Mouse (Mus musculus) layer of hippocampus, adult 8-10 months (tissue): ENCODE measurements at regions not wholly inside any gene's neighbourhood (a gene's known extent, or its start where the extent isn't known, plus 50 kb on each side); places are given as distances from the start of the nearest gene placed in this dataset.

ENCODE experiments used
- DNase-seq, 2 experiments: peaks; one replicate each; pipeline ENCODE4 v3.0.0; 2022; ENCODE audit warnings: low spot score in 2 of 2

DNA sequence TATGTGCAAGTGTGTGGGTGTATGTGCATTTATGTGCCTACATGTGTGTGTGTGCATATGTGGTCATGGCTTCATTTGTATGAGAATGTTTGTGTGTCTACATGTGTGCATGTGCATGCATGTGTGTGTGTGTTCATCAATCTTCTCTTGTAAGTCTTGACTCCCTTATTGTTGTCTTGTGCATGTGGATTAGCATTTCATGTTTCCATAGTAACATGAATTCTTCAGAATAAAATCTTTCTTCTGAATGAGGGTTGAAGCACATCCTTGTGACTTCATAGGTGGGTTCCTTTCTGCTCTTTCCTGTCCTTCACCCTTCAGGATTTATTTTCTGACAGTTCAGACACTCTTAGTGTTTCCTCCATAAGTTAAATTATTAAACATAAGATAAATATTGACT lies 814.8 kb downstream of the Car8 start:
- DNase-seq: no peak

DNA sequence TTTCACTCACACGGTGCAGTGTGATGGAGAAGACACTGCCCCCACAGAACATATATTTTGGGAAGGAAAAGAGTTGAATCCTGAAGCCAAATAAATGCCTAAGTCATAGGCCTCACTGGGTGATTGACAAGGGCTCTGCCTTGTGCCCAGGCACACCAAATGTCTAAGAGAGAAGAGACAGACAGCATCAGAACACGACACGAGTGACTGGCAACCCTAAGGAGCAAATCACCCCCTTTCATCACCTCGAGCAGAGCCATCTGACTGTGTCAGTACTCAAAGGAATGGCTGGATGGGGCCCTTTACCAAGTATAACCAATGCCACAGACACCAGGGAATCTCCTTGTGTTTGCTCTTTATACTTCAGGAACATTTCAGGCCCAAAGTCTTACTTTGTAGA lies 815.6 kb downstream of the Car8 start:
- no peak for DNase-seq

DNA sequence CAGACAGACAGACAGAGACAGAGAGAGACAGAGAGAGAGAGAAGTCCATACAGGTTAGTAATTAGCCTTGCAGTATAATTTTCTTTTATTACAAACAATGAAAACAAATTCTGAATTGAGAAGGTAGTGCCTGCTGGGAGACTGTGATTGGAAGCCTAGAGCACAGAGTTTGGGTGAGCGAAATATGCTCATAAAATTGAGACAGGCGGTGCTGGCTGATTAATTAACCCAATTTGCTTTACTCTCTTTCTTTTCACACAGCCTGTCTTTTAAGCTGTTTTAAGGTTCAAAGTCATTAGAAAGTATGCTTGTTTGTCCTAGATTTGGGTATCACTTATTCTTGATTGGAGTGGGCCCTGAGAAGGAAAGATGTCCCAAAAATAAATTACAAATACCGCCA lies 816.1 kb downstream of the Car8 start:
- DNase-seq: no peak

DNA sequence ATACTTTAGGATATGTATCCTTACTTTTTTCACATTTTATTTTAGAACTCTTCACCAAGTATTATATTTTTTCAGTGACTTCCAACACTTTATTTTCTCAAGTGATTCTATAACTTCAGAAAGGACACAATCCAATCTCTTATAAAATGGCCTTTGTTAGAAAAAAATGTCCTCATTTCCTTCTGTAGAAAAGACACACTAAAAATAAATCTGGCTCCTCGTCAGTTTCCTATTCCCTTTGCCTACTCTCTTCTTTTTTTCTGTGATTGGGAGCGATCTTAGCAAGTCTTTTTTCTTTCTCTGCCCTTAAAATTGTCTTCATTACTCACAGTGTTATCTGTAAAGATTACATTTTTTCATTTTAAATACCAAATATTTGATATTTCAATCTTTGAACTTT lies 824.5 kb downstream of the Car8 start:
- no peak for DNase-seq

DNA sequence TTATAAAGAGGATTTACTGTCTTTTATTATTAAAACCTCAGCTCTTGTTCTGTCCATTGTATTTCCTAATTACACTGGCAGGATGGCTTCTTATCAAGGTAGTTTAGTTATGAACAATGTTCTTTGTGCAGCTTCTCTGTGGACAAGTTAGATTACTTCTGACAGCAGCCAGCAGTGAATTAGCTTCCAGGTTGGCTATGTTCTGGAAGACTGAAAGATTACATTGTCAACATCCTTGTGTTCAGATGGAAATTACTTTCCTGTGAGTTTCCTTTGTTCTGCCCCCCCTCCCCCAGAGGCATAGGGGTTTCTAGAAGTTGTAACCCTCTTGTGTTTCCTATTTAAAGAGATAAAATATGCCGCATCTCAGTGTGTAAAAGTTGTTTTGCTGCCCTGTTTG lies 846.1 kb downstream of the Car8 start:
- no peak for DNase-seq

DNA sequence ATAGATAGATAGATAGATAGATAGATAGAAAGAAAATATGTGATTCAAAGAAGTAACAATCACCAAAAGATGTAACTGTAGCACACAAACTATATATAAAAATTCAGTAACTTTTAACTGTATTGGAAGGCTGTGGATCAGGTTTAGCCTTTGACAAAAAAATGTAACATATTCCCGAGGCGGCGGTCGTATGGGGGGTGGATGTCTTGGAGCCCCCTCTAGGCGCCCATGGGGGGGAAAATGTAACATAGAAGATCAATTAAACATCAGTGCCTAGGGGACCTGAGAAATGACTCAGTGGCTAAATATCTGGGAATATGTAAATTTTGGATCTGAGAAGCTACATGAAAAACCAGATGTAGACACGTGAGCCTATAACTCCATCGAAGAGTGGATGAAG lies 847.2 kb downstream of the Car8 start:
- DNase-seq: no peak

DNA sequence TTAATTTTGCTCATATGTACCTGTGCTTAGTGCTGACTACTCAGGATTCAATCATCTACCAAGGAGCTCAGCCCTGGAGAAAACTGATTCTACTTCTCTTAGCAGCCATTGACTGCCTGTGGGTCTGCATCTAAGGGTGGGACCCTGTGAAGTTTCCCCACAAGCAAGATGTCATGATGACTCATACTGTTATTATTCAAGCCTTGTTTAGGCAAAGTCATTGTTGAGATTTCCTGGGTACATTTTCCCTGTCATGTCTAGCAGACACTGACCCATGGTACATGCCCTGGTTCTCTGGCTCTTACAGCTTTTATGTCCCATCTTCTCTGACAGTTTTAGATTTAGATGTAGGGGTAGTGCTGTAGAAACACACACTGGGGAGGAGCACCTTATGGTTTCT lies 853.8 kb downstream of the Car8 start:
- no peak for DNase-seq

DNA sequence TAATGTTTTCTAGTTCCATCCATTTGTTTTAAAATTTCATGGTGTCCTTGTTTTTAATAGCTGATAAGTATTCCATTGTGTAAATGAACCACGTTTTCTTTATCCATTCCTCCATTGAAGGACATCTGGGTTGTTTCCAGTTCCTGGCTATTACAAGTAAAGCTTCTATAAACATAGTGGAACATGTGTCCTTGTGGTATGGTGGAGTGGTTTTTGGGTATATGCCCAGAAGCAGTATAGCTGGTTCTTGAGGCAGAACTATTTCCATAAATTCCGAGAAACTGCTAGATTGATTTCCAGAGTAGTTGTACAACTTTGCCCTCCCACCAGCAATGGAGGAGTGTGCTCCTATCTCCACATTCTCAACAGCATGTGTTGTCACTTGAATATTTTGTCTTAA lies 858.8 kb downstream of the Car8 start:
- DNase-seq: no peak

DNA sequence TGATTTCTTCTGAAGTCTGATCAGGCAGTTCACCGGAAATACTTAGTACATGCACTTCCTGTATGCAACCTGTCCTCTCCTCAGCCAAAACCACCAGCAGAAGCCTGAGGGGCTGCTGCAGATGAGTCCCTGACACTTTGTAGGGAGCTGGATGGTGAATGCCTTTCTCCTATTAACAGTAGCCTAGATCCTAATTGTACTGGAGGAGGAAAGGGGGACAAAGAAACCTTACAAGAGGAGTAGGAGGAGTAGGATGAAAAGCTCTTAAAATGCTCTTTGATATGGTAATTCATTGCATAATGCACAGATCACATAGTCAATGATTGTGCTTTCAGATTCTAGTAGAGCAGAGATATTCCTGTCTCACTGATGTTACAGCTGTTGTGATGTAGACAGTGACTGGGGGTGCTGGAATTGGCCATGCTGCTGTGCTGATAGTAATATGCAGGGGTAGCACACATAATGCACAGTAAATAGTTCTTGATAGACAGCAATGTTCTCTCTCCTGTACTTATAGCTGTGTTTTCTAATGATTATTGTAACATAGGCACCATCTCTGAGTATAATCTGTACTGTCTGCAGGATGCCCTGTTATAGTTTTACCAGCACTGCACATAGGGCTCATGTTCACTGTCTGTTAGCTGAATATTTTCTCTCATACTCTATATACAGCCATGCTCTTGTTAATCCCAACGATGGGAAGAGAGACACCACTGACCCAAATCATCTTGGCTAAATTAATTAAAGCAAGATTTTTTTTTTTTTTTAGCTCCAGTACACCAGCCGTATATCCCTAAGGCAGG lies 874.4 kb downstream of the Car8 start:
- DNase-seq: no peak

DNA sequence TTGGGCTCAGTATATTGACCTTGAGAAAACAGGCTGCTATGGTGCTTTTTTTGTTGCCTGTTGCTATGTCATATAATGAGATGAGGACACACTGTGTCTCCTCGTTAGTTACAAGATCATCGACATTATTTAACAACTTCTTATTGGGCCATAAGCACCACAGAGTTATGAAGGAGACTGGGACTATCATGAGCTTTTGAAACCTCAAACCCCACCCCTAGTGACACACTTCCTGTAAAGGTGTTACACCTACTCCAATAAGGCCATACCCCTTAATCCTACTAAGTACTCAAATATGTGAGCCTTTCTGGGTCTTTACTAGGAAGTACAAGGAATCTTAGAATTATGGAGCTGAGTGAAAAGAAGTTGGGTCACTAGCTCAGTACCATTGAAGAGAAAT lies 875.3 kb downstream of the Car8 start:
- DNase-seq: no peak

DNA sequence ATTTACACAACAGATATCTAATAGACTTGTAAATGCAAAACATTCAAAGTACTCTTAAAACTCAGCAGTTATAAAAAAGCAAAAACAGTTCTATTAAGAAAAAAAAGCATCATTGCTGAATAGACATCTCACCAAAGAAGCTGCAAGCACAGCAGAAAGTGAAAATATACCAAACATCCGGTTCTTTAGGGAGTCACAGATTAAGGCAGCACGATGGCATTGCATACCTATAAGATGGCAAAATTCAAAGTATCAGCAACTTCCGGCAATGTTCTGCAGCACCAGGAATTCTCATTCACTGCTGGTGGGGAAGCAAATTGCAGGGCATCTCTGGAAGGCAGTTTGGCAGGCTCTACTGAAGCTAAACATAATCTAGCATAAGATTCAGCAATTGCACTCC lies 882.6 kb downstream of the Car8 start:
- no peak for DNase-seq

DNA sequence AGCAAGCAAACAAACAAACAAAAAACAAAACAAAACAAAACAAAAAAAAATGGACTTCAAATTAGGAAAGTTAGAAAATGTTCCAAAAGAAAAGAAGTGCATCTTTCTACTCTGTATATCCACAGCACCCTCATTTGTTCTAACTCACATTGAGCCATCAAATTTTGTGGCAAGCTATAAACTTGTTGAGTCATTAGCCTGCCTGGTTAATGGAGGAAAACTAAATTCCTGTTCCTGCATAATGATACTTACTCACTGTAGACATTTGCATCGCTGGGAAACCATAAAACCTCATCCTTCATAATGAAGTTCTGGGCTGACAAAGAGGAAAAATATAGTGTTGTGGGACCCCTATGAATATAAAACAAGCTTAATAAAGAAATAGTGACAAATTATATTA lies 891.5 kb downstream of the Car8 start:
- DNase-seq: no peak

DNA sequence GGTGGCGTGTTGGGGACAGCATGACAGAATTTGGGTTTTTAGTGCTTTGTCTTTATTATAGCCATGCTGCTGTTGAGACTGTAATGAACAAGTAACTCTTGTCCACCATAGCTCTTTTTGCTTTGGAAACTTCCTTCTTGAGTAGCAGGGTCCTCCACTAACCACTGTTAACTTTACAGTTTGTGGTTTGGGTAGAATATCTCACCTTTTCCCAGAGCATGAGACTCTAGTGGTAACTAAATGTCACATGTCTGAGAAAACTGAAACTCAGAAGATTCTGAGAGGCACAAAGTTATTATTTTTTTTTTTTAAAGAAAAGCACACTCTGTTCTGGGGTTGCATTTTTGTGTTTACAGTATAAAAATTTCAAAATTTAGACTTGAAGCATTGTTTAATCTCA lies 897.7 kb downstream of the Car8 start:
- DNase-seq: no peak

DNA sequence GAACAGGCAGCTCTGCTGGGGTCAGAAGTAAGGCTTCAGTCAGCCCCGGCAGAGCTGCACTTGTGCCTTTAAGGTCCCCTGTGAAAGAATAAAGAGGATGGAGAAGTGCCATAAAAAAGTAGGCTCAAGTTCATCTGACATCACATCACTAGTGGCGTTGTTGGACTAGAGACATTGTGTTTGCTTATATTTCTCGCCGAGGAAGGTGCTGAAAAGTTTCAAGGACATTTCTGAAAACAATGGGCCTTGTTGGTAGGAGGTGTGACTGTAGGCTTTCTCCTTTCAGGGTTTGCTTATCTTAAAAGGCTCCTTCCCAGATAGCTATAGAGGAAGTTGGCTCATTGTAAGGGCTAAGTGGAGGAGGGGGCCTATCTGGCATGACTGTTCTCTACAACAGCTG lies 924.6 kb downstream of the Car8 start:
- no peak for DNase-seq

DNA sequence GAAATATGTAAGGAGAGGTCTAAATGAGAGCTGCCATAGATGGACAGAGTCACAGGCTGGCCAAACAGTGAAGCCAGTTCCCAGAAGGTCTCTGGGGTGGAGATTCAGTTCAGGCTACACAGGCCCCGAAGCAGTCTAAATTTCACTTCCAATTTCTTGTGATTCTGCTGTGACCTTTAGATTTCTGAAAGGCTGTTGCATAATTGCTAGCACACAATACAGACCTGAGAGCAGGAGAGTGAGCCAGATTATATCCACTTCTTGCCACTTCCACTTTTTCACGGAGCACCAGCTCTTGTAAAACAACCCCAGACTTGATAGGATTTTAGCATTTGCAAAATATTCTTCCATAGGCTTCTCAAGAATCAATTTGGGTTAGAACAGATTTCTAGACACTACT lies 925.6 kb downstream of the Car8 start:
- no peak for DNase-seq

DNA sequence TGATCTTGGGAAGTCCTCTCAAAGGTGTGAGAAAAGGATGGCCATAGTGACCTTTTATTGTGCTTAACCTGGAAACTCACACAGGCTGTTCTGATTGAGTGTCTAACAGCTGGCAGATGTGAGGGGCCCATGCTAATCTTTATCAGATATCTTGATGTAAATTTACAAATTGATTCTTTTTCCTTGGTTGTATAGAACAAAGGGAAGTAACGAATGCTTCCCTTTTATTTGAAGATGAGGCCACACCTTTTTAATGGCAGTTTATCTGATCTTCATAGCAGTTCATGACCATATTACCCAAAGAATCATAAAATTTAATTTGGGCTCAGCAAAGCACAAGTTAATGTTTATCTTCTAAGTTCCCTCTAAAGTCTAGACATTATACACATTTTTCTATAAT lies 926.7 kb downstream of the Car8 start:
- DNase-seq: no peak

DNA sequence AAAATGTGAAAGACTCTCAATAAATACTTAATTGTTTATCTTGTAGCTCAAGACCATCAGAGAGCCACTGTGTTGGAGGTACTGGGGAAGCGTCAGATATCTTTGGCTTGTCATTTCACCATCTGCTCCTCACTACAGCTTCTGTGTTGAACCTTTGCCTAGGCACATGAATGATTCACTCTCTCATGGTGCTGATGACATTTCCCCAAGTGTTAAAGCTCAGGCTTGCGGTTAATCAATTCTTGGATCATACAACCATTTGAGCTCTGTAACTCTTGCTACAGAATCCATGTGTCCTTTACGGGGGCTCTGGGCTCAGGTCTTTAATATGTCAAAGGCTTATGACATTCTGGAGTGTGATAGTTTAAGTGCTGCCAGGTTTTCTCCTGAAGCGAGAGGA lies 969.8 kb downstream of the Car8 start:
- DNase-seq: peak in 1 of 2 experiments; percentile 8

DNA sequence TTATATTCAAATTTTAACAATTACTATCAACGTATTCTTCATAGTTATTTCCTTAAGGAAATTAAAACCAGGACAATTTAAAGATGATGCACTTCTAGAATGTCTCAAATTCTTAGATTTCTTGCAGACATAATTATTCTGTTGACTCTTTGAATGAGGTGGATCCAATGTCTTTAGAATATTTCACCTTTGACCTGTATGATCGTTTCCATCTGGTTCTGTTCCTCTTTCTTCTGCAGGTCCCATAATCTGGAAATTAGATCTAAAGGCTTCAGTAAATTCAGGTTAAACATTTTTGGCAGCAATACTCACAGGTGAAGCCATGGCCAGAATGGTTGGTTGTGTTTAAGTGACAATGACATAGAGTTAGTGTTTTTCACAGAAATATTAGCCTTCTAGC lies 982.4 kb downstream of the Car8 start:
- no peak for DNase-seq

DNA sequence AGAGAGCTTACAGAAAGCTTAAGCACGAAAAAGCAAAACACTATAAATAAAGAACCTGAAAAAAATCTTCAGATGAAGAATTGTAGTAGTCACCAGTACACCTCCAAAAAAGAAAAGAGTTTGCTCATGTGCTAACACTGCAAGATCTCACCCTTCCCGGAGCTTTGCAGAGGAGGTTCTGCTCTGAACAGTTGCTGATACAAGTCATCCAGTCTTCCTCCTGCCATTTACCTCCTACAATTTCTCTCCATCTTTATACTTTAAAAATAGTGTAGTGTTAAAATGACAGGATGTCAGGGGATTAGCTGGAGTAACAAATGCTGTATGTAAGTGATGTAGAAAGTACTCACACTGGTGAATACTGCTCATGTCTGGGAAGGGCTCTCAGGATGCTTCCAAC lies 985.2 kb downstream of the Car8 start:
- no peak for DNase-seq

DNA sequence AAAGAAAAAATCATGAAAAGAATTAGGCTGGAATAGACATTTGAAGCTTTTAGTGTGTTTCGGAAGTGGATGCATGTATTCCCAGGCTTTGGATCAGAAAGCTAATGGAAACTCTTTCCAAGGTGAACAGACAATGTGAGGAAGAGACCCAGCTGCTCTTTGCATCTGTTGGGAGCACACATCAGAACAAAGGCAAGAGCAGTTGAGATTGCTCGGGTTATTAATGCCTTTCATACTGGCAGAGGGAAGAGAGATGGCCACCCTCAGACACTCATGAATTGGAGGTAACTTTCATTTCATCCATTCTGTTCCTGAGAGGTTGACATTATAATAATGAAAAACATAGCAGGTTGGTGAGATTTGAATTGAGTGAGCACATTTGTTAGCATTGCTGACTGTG lies 987.2 kb downstream of the Car8 start:
- DNase-seq: no peak

DNA sequence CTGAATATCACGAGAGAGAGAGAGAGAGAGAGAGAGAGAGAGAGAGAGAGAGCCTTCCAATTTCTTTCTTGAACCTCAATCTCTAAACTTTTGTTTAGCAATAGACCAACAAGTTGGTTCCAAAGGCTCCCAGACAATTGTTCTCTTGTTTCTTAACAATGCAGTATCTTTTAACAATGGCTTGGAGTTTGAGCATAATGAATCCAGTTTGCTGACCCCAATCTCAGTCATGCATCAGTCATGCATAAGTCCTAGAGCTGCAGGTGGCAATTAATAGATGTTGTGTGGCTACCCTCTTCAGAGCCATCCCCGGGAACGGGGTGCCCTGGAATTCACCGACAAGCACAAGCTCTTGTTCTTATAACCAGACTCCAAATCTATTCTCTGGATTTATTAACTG lies 991.0 kb downstream of the Car8 start:
- no peak for DNase-seq

DNA sequence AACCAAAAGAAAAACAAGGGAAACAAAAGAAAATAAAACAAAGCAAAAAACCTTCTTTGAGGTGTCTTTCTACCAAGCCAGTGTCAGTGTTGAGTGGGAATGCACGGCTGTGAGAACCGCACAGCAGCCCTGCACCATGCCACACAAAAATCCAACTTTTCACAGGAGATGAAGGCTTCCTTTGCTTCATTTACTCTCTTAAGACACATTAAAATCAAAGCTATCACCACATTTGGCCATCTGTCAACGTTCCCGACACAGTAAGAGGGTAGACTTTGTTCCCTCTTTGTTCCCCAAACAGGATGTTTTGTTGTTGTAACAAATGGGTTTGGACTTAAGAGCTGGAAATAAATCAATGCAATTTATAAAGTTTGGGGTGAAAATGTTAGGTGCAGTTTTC lies 991.6 kb downstream of the Car8 start:
- DNase-seq: no peak

DNA sequence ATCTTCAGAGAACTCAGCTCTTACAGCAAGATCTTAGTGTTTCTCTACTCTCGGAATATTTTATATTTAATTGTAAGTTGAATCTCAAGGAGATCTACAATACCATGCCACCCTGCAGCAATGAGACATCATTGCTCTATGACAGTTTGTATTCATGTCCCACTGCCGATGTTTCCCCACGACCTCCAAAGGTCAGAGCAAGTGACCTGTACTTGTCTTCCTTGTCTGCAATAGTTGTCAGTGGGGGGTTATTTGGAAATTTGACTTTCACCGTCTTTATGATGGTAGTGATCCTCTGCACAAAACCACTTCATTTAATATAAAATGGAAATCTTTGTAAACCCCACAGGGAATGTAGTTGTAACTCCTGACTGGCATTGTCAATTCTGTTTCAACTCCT lies 992.0 kb downstream of the Car8 start:
- no peak for DNase-seq

DNA sequence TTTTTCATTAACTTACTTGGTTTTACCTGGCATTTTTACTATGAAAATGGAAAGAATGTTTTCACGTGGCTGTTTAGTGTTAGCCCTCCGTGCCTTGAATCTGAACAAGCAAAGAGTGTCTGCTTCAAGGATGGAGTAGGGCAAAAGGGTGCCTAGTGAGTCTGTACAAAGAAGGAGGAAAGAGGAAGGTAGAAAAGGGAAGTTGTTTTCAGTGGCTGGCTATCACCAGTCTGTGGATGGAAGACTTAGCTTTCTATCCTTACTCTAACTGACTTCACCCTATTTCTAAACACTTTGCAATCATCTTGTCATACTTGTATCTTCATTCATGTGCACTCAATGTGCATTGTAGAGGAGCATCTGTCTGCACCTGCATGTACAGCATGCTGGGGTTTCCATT lies 993.2 kb downstream of the Car8 start:
- no peak for DNase-seq
